Mouse (Mus musculus) left cerebral cortex, adult 18-20 months (tissue): ENCODE data around the gene Cttnbp2nl. TPM values are rescaled to one million over a fixed set of nuclear protein-coding genes. Genes with fewer than 3 reads are reported as not detected.
A peak's percentile ranks its signal among the peaks of the same experiment; 100 is the strongest.

Experiments
- DNase-seq, 2 experiments: peaks; one replicate each; pipeline ENCODE4 v3.0.0; 2021 to 2022; ENCODE audit warnings: low spot score in 2 of 2, mixed read lengths in 1 of 2
- total RNA-seq, 2 experiments: library from RNA; stranded (reverse); gene quantifications; 2 replicates each; pipeline ENCODE4 v1.2.3; 2021

Gene Cttnbp2nl
- total RNA-seq, 2 experiments from 2014 or later: 26.0 to 31.0 TPM

DNA sequence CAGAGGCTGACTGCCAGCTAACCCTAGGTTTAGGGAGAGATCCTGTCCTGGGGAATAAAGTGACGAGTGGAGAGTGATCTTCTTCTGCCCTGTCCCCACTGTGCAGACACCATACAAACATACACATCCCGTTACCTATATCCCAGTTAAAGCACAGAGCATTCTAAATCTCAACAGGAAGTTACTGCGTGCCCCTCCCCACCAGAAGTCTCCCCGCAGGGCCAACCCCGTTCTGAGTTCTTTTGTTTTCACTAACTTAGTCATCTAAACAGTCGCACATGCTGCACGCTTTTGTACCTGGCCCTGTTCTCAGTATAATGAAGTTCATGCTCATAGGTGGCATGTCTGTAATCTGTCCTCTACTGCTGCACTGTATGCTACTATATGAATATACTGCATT lies 36.7 kb downstream of the Cttnbp2nl start:
- no peak for DNase-seq

DNA sequence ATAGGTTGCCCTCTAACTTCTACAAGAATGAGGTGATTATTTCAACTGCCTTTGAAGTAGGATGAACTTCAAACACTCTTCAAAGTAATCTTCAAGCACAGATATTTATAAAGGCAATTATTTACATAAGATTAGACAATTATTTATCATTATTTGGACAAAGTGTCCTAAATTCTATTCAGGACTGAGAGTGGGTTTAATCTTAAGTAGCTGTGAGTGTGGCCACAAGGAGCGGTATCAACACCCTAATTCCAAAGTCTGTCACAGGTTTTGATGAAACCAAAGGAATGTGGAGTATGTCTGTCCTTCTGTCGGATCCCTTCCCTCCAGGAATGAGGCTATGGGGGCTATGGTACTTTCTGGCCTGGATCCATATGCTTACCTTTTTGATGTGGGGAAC lies 38.0 kb downstream of the Cttnbp2nl start:
- no peak for DNase-seq

DNA sequence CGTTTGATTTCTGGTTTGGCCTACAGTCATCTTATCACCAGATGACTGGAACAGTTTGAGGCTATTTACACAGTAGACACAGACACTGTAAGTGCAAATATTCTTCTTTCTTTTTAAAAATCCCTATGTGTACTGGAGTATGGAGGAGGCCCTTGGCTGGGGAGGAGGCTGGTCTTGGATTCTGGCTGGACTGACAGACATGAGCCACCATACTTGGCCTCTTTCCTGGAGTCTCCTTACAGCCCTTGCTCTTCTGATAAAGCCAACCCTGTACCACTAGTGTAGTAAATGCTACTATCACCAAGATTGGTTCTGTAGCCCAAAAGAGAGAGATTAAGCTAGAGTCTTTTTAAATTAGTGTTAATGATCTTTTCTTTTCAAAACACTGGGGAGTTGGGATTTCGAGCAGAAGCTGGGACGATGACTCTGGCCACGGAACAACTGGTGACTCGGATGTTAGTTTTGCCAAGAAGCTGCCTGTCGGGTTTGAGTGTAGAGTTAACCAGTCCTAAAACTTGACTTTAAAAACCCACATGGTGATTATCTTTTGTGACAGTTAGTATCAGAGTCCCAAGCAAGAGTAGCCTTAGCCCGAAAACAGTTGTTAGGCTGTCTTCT lies 40.1 kb downstream of the Cttnbp2nl start:
- no peak for DNase-seq

DNA sequence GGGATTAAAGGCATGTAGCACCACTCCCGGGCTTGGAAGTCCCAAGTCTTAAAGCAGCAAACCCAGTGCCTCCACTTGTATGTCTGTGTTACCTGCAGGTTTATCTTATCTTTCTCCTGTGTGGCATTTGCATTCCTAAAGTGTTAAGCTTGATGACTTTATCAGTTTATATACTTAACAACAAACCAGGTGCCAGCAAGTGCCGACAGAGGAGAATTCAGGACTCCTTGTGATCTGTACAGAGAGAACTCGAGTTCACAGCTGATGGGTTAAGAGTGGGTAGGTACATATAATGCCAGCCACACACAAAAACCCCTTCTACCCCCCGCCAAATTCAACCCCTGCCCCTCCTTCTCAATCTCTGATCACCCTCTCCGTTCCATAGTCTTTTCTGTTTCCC lies 41.1 kb downstream of the Cttnbp2nl start:
- no peak for DNase-seq

DNA sequence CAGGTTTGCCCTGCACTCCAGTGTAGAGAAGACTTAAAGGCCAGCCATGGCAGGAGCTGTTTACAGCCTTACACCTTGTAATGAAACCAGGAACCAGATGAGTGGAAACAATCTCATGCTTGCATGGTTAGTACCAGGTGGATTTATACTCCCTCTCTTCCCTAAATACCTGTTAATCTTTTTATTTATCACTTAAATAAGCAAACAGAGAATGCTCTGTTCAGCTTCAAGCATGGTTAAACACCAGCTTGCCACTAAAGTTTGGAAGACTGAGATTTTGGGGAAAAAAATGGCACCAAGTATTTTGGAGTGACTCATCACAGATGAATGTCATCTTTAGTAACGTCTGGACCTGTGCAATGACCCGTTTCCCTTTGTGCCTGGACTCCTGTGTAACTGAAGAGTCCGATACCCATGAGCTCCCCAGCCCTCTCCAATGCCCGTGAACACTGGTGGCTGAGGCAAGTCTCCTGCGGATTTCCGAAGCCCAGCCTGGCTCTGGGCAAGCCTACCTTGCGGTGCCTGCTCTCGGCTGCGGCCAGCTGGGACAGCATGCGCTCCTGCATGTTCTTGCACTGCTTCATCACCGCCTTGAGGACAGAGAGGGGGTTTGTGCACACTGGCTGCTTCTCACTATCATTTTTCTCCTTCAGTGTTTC lies 42.1 kb downstream of the Cttnbp2nl start:
- DNase-seq: no peak

DNA sequence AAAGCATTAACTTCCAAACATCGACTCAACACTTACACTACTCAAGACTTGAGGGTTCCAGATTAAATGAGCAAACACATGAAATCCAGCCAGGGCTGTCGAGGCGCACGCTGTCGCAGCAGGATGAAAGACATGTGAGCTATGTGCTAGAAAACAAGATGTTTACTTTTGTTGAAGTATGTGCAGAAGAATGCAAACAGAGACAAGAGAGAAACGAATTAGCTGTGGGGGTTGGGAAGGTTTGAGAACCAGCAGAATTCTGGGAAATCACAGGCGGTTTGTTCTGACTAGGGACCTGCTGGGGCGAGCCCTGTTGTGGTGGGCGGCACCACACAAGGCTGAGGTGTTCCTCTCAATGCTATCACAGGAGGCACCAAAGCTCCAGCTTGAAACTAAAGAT lies 44.9 kb downstream of the Cttnbp2nl start:
- no peak for DNase-seq

DNA sequence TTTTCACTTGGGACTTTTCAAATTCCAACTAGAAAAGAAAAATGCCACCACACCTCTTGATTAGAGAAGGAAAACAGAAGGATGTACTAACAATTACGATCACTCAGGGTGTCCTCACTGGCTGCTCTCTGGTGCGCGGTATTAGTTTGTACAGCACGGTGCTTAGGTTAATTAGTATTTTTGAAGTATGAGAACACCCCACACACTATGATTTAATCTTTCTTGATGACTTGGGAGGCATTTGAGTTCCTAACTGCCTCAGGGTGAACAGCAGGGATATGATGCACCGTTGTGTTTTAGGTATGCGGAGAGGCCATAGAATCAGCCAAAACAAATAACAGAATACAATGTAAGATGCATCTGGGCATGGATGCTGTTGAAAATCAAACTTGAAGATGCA lies 46.8 kb downstream of the Cttnbp2nl start:
- DNase-seq: no peak

DNA sequence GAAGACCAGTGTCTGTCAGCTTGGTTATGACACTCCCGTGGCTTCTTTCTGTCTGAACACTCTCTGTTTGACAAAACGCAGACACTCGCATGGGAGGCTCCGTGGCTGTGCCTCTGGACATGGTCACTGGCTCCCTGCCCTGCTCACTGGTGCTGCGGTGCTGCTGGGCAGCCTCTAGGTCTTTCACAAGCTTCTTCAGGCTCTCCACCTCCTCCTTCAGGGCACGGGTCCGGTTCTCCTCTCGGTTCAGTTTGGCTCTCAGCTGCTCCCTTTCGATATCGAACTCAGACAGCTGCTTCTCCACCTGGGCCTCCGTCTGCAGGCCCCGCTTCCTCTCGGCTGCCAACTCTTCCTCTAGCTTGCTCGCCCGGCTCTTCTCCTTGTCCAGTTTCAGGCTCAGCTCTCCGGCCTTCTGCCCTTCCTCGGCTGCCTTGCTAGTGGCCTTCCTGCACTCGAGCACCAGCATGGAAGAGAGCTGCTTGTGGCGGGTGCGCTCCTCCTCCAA lies 47.3 kb downstream of the Cttnbp2nl start:
- DNase-seq: no peak

DNA sequence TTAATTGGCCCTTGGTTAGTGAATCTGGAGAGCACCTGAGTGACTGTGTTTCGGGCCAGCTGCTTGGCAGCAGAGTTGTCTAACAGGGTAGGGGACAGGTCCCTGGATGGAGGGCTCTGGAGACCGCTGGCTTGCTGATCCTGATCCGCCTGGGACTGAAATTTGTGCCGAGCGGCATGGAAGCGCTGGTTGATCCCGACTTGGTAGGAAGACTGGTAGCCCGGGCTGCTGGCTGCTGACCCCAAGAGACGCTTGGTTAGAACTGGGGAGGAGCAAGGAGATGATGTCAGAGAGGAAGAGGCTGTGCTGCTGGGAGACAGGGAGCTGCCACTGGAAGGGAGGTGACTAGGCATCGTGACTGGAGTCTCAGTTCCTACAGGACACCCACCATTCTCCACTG lies 47.9 kb downstream of the Cttnbp2nl start:
- no peak for DNase-seq

DNA sequence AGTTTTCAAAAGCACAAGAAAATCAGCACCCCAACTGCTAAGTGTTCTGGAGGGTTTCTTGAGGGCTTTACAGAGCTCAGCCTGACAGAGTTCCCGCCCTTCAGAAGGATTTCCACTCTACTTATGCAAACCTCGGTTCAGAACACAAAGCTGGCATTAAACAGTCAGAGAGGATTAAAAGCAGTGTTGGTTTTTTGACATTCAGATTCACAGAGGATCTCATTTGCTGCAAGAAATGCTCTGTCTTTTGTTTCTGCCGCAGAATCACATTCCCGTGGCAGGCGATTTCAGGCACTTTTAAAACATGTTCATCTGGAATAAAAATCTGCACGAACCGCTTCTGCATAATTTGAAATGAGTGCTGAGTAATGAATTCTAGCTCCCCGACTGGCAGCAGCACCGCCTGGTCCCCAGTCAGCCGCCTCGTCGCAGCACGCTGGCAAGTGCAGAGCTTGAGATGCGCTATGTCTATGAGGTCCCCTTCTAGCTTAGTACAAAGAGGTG lies 48.9 kb downstream of the Cttnbp2nl start:
- peak; percentile 54 to 75 for DNase-seq

DNA sequence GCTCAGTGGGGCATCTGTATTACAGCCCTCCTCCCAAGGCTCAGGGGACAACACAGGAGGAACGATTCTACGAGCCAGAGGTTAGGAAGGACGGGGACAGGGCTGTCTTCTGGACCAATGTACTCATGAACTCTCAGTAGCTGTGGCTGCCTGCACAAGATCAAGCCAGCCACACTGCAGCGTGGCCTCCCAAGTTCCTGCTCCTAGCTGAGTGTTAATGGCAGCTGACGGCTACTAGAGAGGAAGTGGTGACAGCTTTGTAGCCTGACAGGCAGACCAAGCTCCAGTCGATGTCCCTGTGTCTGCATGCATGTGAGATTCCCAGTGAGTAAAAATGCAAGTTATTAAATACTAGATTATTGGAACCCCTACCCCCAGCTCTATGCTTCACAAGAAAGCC lies 51.6 kb downstream of the Cttnbp2nl start:
- no peak for DNase-seq

DNA sequence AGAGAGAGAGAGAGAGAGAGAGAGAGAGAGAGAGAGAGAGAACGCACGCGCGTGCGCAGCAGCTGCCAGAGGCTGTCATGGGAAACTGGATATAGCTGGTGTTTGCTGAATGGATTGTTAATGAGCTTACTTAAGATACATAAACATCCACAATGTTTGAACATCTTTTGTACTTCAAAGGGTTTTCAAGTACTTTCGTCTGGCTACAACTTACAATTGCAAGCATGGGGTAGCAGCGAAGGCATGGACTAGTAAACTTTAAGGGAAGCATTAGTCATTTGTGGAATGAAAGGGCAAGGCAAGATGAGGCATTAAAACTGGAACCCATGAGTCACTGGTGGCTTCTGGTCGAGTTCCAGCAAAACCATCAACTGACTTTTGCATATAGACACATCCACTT lies 52.4 kb downstream of the Cttnbp2nl start:
- no peak for DNase-seq

DNA sequence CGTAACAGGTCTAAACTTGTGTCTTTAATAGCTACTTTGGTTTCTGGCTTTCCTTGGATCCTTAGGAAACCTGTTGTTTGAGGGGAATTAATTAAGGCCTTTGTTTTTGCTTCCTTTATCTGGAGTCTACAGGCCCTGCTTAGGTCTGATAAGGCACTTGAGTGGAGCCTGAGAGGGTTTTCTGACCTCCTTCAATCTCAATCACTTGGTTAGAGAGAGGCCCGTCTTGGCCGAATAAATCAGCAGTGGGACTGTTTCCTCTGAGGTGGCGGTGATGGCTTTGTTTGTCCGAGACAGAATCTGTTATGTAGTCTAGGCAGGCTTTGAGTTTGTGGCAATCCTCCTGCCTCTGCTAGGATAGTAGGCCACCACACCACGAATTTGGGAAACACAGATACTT lies 55.4 kb downstream of the Cttnbp2nl start:
- DNase-seq: no peak

DNA sequence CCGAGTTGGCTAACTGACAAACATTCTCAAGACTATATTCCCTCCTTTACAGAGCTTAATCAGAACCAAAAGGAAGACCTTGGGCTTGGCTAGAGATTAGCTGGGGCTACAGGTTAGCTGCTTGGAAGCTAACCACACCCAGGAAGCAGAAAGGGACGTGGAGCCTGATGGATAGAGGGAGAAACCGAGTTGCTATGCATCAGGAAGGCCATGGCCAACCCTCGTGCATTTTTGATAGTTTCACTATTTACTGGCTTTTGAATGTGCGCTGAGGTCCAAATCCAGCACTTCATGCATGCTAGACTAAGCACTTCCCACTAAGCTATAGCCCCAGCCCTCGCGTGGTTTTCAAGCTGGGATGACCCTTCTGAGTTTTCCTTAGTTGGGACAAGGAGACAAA lies 57.2 kb downstream of the Cttnbp2nl start:
- DNase-seq: no peak

DNA sequence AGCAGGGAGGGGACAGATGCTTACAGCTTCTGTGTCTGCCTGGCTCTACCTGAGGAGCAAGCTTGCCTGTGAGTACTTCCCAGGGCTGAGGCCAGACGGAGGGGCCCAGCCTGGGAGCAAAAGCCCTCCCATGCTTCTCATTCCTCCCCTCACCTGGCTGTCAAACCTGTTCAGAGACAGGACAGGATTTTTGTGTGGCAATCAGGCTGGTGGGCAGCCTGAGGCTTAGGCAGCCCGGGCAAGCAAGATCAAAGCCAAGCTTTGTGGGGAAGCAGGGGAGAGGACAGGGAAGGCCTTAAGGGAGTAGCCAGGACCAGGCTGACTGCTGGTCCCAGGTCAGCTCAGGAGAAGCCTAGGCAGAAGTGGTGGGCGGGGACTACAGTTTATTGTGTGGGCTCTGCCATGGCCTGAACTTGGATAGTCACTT lies 58.5 kb downstream of the Cttnbp2nl start:
- DNase-seq: no peak

DNA sequence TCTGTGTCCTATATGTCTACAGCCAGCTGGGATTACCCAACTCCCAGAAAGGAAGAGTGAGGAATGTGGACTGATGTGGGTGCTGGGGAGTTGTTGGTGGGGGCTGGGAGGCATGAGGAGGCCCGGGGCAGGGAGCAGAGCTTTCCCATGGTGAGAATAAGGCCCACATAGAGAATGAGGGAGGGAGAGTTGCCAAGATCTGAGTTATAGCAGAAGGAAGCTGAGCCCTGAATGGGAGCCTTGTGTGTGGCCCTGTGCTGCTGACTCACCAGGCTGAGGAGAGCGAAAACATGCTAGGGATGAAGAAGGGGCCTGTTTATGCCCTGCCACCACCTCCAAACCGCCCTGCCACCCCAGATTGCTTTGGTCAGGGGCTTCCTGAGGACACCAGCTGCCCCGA lies 59.1 kb downstream of the Cttnbp2nl start:
- DNase-seq: peak; percentile 46 to 49

DNA sequence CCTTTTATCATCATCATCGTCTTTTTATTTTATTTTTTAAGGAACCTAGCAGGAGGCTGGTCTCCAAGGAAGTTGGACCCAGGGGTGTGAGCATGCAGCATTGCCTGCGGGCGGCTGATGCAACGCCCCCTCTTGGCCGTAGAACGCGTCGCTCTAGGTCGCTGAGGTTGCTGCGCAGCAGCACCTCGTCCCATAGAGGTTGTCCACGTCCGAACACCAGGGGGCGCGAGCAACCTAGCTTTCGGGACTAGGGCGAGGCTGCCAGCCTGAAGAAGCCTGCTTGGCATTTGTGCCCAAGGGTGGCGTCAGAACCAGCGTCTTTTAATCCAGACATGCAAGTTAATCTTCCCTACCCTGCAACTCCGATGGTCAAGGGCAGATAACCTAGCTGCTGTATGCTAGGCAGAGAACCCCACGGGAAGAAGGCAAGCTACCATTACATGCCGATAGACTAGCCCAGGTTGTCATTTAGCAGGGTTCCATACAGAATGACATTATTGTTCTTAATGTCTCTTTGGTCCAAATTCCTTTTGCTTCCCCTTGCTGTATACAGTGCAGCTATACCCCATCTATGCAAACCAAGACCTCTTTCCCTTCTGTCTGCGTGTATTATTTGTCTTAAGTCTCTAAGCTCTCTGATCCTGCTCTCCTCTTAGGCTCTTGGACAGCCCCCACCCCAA lies 60.1 kb downstream of the Cttnbp2nl start:
- peak; percentile 93 to 96 for DNase-seq

DNA sequence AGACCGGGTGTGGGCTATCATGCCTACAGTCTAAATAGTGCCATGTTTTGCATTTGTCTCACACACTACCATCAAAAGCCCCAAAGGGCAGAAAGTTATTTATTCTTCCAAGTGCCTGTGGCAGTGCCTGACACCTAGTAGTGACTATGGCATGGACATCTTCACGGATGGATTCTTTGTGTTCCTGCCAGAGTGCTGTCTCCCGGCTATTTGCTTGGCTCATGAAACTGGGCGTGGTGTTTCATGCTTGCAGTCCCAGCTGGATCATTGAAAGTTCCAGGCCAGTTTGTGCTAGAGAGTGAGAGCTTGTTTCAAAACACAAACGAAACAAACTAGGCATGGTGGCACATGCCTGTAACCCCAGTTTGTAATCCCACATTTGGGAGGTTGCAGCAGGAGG lies 61.2 kb downstream of the Cttnbp2nl start:
- DNase-seq: no peak

DNA sequence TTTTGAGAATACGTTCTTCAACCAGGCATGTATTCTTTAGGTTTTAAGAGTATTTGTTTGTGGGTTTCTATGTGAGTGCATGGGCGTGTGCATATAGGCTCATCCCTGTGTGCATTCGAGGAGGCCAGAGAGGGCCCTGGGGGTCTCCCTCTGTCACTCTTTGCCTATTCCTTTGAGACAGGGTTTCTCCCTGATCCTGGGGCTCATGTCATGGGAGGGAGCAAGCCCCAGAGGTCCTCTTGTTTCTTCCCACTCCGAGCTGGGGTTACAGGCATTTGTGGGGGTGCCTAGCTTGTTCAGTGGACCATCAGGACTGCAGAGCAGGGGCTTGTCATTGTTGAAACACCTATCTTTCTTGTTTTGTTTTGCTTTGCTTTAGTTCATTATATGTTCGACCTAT lies 65.1 kb downstream of the Cttnbp2nl start:
- no peak for DNase-seq

DNA sequence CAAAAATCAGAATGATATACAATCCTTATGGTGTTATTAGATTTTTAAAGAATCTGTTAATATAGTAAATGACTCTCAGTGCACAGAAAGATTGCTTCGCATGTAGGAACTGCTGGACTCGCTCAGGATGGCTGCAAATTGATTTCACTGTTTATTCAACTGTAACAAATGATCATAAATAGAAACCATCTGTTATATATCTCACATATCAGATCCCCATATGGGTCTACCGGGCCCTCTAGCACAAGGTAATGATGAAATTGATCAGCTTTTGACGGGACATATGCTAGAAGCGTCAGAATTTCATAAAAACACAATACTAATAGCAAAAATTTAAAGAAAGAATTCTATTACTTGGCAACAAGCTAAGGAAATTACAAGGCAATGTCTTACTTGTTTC lies 73.2 kb downstream of the Cttnbp2nl start:
- DNase-seq: no peak

DNA sequence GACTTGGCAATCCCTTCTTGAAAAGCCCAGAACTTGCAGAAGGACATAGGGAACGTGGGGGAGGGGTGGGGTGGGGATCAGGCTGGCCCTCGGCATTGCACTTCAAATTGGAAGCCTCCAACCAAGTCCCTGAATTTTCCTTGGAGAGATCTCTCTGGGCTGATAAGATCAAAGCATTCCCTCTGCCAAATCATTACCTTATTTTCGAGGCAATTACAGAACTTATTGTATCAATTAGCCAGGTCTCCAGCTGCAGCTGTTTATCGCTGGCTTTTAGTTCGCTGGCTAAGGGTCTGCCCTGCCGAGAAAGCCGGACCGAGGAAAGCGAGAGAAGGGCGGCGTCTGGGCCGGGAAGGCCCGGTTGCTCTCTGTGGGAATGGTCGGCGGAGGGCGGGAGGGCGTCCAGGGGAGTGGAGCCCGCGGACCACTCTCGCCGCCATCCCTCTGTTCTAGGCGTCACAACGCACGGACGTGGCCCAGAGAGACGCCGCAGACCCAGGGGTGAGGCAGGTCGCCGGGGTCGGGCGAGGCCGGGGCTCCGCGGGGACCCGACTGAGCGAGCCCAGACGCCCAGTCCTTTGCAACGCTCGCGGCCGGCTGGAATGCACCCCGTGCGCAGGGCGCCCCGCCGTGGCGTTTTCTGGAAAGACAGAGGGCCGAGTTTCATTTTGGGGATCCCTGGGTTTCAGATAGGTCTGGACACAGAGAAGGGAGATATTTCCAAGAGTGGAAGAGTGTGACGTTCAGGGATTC lies 85.2 kb downstream of the Cttnbp2nl start:
- peak; percentile 92 for DNase-seq
